Mouse (Mus musculus): ENCODE results near the gene Fbn1.

Gene Fbn1

GRCm38 (mm10) chr2:125389796-125390195, 118.0 kb downstream of the Fbn1 start:
- no peak for DNase-seq (ENCODE audit: low spot score)

GRCm38 (mm10) chr2:125386221-125386965, 121.4 kb downstream of the Fbn1 start:
- no peak for DNase-seq (ENCODE audit: low spot score)

- DNase-seq (ENCODE audit: low spot score), result no peak
Observed at GRCm38 (mm10) chr2:125384941-125385340, 122.9 kb downstream of the Fbn1 start.

- no peak for DNase-seq (ENCODE audit: low spot score)
Observed at GRCm38 (mm10) chr2:125384415-125384814, 123.4 kb downstream of the Fbn1 start.

GRCm38 (mm10) chr2:125383273-125383641, 124.5 kb downstream of the Fbn1 start:
- DNase-seq (ENCODE audit: low spot score), result no peak

- DNase-seq (ENCODE audit: low spot score), result no peak
Observed at GRCm38 (mm10) chr2:125382613-125383272, 125.0 kb downstream of the Fbn1 start.

GRCm38 (mm10) chr2:125380086-125380485, 127.7 kb downstream of the Fbn1 start:
- DNase-seq (ENCODE audit: low spot score), result no peak

GRCm38 (mm10) chr2:125379206-125379605, 128.6 kb downstream of the Fbn1 start:
- no peak for DNase-seq (ENCODE audit: low spot score)

GRCm38 (mm10) chr2:125375926-125376325, 131.9 kb downstream of the Fbn1 start:
- no peak for DNase-seq (ENCODE audit: low spot score)

GRCm38 (mm10) chr2:125375301-125375700, 132.5 kb downstream of the Fbn1 start:
- no peak for DNase-seq (ENCODE audit: low spot score)

GRCm38 (mm10) chr2:125369666-125370065, 138.1 kb downstream of the Fbn1 start:
- DNase-seq (ENCODE audit: low spot score), result no peak

- DNase-seq (ENCODE audit: low spot score), result no peak
Observed at GRCm38 (mm10) chr2:125368616-125369015, 139.2 kb downstream of the Fbn1 start.

- no peak for DNase-seq (ENCODE audit: low spot score)
Observed at GRCm38 (mm10) chr2:125361661-125362060, 146.1 kb downstream of the Fbn1 start.

- DNase-seq (ENCODE audit: low spot score), result no peak
Observed at GRCm38 (mm10) chr2:125356486-125356885, 151.3 kb downstream of the Fbn1 start.

GRCm38 (mm10) chr2:125356068-125356467, 151.7 kb downstream of the Fbn1 start:
- no peak for DNase-seq (ENCODE audit: low spot score)

- DNase-seq (ENCODE audit: low spot score), result no peak
Observed at GRCm38 (mm10) chr2:125355216-125355971, 152.4 kb downstream of the Fbn1 start.

GRCm38 (mm10) chr2:125354587-125354986, 153.2 kb downstream of the Fbn1 start:
- no peak for DNase-seq (ENCODE audit: low spot score)

GRCm38 (mm10) chr2:125349144-125349543, 158.6 kb downstream of the Fbn1 start:
- DNase-seq (ENCODE audit: low spot score), result no peak

GRCm38 (mm10) chr2:125342181-125342950, 165.4 kb downstream of the Fbn1 start:
- no peak for DNase-seq (ENCODE audit: low spot score)

- no peak for DNase-seq (ENCODE audit: low spot score)
Observed at GRCm38 (mm10) chr2:125340381-125340780, 167.4 kb downstream of the Fbn1 start.

GRCm38 (mm10) chr2:125337239-125337638, 170.6 kb downstream of the Fbn1 start:
- no peak for DNase-seq (ENCODE audit: low spot score)

- no peak for DNase-seq (ENCODE audit: low spot score)
Observed at GRCm38 (mm10) chr2:125335206-125335605, 172.6 kb downstream of the Fbn1 start.

Data from ovary, postnatal 14 days (tissue).